Mouse (Mus musculus) brain, embryonic 14.5 days (tissue): ENCODE data around the gene Gm12830. TPM values are rescaled to one million over a fixed set of nuclear protein-coding genes. Genes with fewer than 3 reads are reported as not detected.
A peak's percentile ranks its signal among the peaks of the same experiment; 100 is the strongest.

Experiments
- DNase-seq: peaks from one replicate; pipeline ENCODE4 v3.0.0-alpha.2; 2011; ENCODE audit warnings: low read depth
- CTCF ChIP-seq: fragments of 200-500 bp; IDR thresholded peaks from 2 replicates; pipeline ENCODE4 v1.5.1; 2012; ENCODE audit warnings: inconsistent platforms, mild to moderate bottlenecking, moderate library complexity, borderline replicate concordance; ENCODE audit not compliant: insufficient read depth, insufficient read length; ENCODE audit errors: extremely low read depth
- POLR2A ChIP-seq: fragments of 200-500 bp; IDR thresholded peaks from 2 replicates; pipeline ENCODE4 v1.6.1; 2012; ENCODE audit warnings: mild to moderate bottlenecking, inconsistent platforms, borderline replicate concordance; ENCODE audit not compliant: poor library complexity, insufficient read depth, insufficient read length, severe bottlenecking; ENCODE audit errors: extremely low read depth
- polyA plus RNA-seq: library from polyadenylated mRNA; depleted of rRNA; stranded (reverse); fragments of >200 nt; gene quantifications from 2 replicates; pipeline ENCODE4 v1.2.3, GENCODE M21; 2012

Gene Gm12830
- polyA plus RNA-seq, 1 experiment: not detected

GRCm38 (mm10) chr4:114797254-114797914, 24.1 kb upstream of the Gm12830 start:
- TF ChIP-seq CTCF (no peak), POLR2A (no peak)
- DNase-seq: peak; percentile 65

- TF ChIP-seq CTCF (no peak), POLR2A (no peak)
- no peak for DNase-seq
These were observed 23.4 kb upstream of the Gm12830 start for GRCm38 (mm10) chr4:114798041-114798624.

- TF ChIP-seq CTCF (no peak), POLR2A (no peak)
- no peak for DNase-seq
These were observed 17.4 kb upstream of the Gm12830 start for GRCm38 (mm10) chr4:114804096-114804495.

- DNase-seq: peak; percentile 84
These were observed 2.4 kb upstream of the Gm12830 start for GRCm38 (mm10) chr4:114818963-114819702.

GRCm38 (mm10) chr4:114834770-114835581, 13.5 kb downstream of the Gm12830 start:
- TF ChIP-seq POLR2A (no peak), CTCF (no peak)
- no peak for DNase-seq

More at GRCm38 (mm10) chr4:114818963-114819702, 2.4 kb upstream of the Gm12830 start:
- TF ChIP-seq CTCF: no peak
- no peak for TF ChIP-seq POLR2A

- DNase-seq: no peak
- TF ChIP-seq POLR2A (no peak), CTCF (no peak)
These were observed 19.9 kb downstream of the Gm12830 start for GRCm38 (mm10) chr4:114841336-114841920.

- DNase-seq: no peak
- TF ChIP-seq CTCF (no peak), POLR2A (no peak)
These were observed 20.9 kb downstream of the Gm12830 start for GRCm38 (mm10) chr4:114842376-114842960.

GRCm38 (mm10) chr4:114843097-114843721, 21.7 kb downstream of the Gm12830 start:
- no peak for DNase-seq
- TF ChIP-seq POLR2A (no peak), CTCF (no peak)

GRCm38 (mm10) chr4:114844600-114844999, 23.1 kb downstream of the Gm12830 start:
- TF ChIP-seq POLR2A: no peak
- no peak for TF ChIP-seq CTCF
- DNase-seq: no peak

- DNase-seq: no peak
These were observed 24.1 kb downstream of the Gm12830 start for GRCm38 (mm10) chr4:114845622-114846021.

GRCm38 (mm10) chr4:114846723-114847122, 25.2 kb downstream of the Gm12830 start:
- DNase-seq: no peak
- TF ChIP-seq CTCF (no peak), POLR2A (no peak)

More at GRCm38 (mm10) chr4:114845622-114846021, 24.1 kb downstream of the Gm12830 start:
- TF ChIP-seq CTCF (no peak), POLR2A (no peak)
